Comparison of ENCODE assay signal across 18 mouse cellular contexts in genomic region chr6:7562524-7562923, GRCm38 (mm10). TPM values are rescaled to one million over a fixed set of nuclear protein-coding genes. Genes with fewer than 3 reads are reported as not detected.
DNase-seq lines count a peak whose midpoint lies in the region; ATAC-seq and TF ChIP-seq lines count a peak whose summit lies in the region.
"Had no signal": no experiment of that assay in that cellular context is flagged by ENCODE, and none has a peak within 500 bp of the region (broad histone marks: within the 10 kb centered on the region; RNA-seq: fewer than 3 reads in every experiment).

No protein-coding gene starts in this region.

- H3K9me3 ChIP-seq in midbrain, postnatal 0 days (ENCODE audit: low read length): no peaks in the 10 kb centered on the region
- no peaks in the 10 kb centered on the region for H3K9me3 ChIP-seq in midbrain, embryonic 10.5 days (replicated peaks)
- H3K9me3 ChIP-seq in embryonic facial prominence, embryonic 10.5 days: no peaks in the 10 kb centered on the region
- no peaks in the 10 kb centered on the region for H3K9me3 ChIP-seq in neural tube, embryonic 14.5 days (ENCODE audit: control insufficient read depth, low read length)
- H3K9me3 ChIP-seq: embryonic facial prominence, embryonic 13.5 days; heart, embryonic 10.5 days; midbrain, embryonic 12.5 days had no signal

- H3K27ac ChIP-seq in midbrain, postnatal 0 days (ENCODE audit: low read depth, low read length): no peak overlapping the region
- H3K27ac ChIP-seq in midbrain, embryonic 10.5 days (replicated peaks): no peak overlapping the region
- no peak overlapping the region for H3K27ac ChIP-seq in embryonic facial prominence, embryonic 10.5 days (replicated peaks)
- no peak overlapping the region for H3K27ac ChIP-seq in neural tube, embryonic 14.5 days (ENCODE audit: low read depth, low read length)
- H3K27ac ChIP-seq: embryonic facial prominence, embryonic 13.5 days; heart, embryonic 10.5 days; midbrain, embryonic 12.5 days had no signal

- intact Hi-C loops in heart, postnatal 36 days (cut with DNase I): no loop called here

- H3K27me3 ChIP-seq in midbrain, postnatal 0 days (ENCODE audit: insufficient read depth, low read length): no peaks in the 10 kb centered on the region
- peaks cover 7% of the 10 kb centered on the region; the same call in 1 of the 2 replicates for H3K27me3 ChIP-seq in midbrain, embryonic 10.5 days (ENCODE audit: low read depth, poor library complexity, severe bottlenecking)
- no peaks in the 10 kb centered on the region; the same call in 1 of the 2 replicates for H3K27me3 ChIP-seq in embryonic facial prominence, embryonic 10.5 days (replicated peaks; ENCODE audit: low read depth, poor library complexity, severe bottlenecking)
- no peaks in the 10 kb centered on the region for H3K27me3 ChIP-seq in neural tube, embryonic 14.5 days (ENCODE audit: control insufficient read depth, insufficient read depth, low read length)
- H3K27me3 ChIP-seq: embryonic facial prominence, embryonic 13.5 days; midbrain, embryonic 12.5 days had no signal

- TF ChIP-seq CTCF in midbrain, postnatal 0 days (IDR thresholded peaks at IDR 0.05): no peak

- H3K4me3 ChIP-seq in midbrain, postnatal 0 days (ENCODE audit: low read depth, low read length): no peak overlapping the region
- H3K4me3 ChIP-seq in midbrain, embryonic 10.5 days: no peak overlapping the region
- no peak overlapping the region for H3K4me3 ChIP-seq in embryonic facial prominence, embryonic 10.5 days
- no peak overlapping the region for H3K4me3 ChIP-seq in neural tube, embryonic 14.5 days (ENCODE audit: low read depth, low read length)
- H3K4me3 ChIP-seq: embryonic facial prominence, embryonic 13.5 days; heart, embryonic 10.5 days; midbrain, embryonic 12.5 days had no signal

- WGBS in midbrain, postnatal 0 days: 30% methylated on average over 6 of the region's 6 CpGs
- 73% methylated on average over 6 of the region's 6 CpGs for WGBS in midbrain, embryonic 10.5 days
- 42% methylated on average over 6 of the region's 6 CpGs for WGBS in embryonic facial prominence, embryonic 10.5 days
- WGBS in neural tube, embryonic 14.5 days: 53% methylated on average over 6 of the region's 6 CpGs

- H3K4me1 ChIP-seq in midbrain, postnatal 0 days (ENCODE audit: insufficient read depth, low read length): no peaks in the 10 kb centered on the region
- no peaks in the 10 kb centered on the region for H3K4me1 ChIP-seq in midbrain, embryonic 10.5 days
- H3K4me1 ChIP-seq in embryonic facial prominence, embryonic 10.5 days: peaks cover 11% of the 10 kb centered on the region
- H3K4me1 ChIP-seq in neural tube, embryonic 14.5 days (ENCODE audit: control insufficient read depth, insufficient read depth, low read length): no peaks in the 10 kb centered on the region
- H3K4me1 ChIP-seq: heart, embryonic 10.5 days had no signal

- no peak overlapping the region for H3K9ac ChIP-seq in midbrain, postnatal 0 days (replicated peaks; ENCODE audit: low read length, poor library complexity, severe bottlenecking)
- H3K9ac ChIP-seq in neural tube, embryonic 14.5 days (replicated peaks; ENCODE audit: low read depth, low read length): no peak overlapping the region
- H3K9ac ChIP-seq: embryonic facial prominence, embryonic 13.5 days; midbrain, embryonic 12.5 days had no signal

- DNase-seq in heart, postnatal 4 days: peak; percentile 25
- DNase-seq in heart, postnatal 36 days: no peak
- peak; percentile 48 for DNase-seq in midbrain, postnatal 0 days (ENCODE audit: low spot score)
- DNase-seq in midbrain, embryonic 10.5 days (ENCODE audit: low spot score): no peak
- peak; percentile 12 for DNase-seq in embryonic facial prominence, embryonic 10.5 days (ENCODE audit: low spot score)
- DNase-seq in Muller cell, postnatal 12 days (ENCODE audit: inconsistent ontology term): no peak
- DNase-seq: cerebellum, postnatal 14 days; layer of hippocampus, postnatal 36 days; lung, adult 18-20 months; lung, postnatal 4 days; right cerebral cortex, postnatal 4 days had no signal

- H3K36me3 ChIP-seq in midbrain, postnatal 0 days (ENCODE audit: insufficient read depth, low read length): no peaks in the 10 kb centered on the region
- no peaks in the 10 kb centered on the region for H3K36me3 ChIP-seq in midbrain, embryonic 10.5 days
- H3K36me3 ChIP-seq in embryonic facial prominence, embryonic 10.5 days (replicated peaks): no peaks in the 10 kb centered on the region
- no peaks in the 10 kb centered on the region for H3K36me3 ChIP-seq in neural tube, embryonic 14.5 days (ENCODE audit: control insufficient read depth, insufficient read depth, low read length)
- H3K36me3 ChIP-seq: embryonic facial prominence, embryonic 13.5 days; heart, embryonic 10.5 days; midbrain, embryonic 12.5 days had no signal

- H3K4me2 ChIP-seq in midbrain, postnatal 0 days (ENCODE audit: low read depth, low read length, poor library complexity, severe bottlenecking): no peak overlapping the region
- H3K4me2 ChIP-seq in neural tube, embryonic 14.5 days (ENCODE audit: low read depth, low read length): no peak overlapping the region
- H3K4me2 ChIP-seq: embryonic facial prominence, embryonic 13.5 days; midbrain, embryonic 12.5 days had no signal

- ATAC-seq in midbrain, postnatal 0 days (ENCODE audit: low FRiP score): no peak
- 0 out of 2 replicates have a peak, but pooled peaks have one; percentile 52 for ATAC-seq in neural tube, embryonic 14.5 days (ENCODE audit: low read depth)
- ATAC-seq: intestine, postnatal 0 days had no signal

RNA-seq across cellular contexts. Expression of gene Tac1, which starts 7.8 kb away (rescaled TPM):
- total RNA-seq in heart, postnatal 4 days (2021): not detected
- total RNA-seq in heart, postnatal 36 days (2021): not detected
- total RNA-seq in midbrain, postnatal 0 days (2014; rRNA removed): 79.9 and 87.9 TPM in 2 replicates
- 180 and 199 TPM in 2 replicates for polyA plus RNA-seq in midbrain, postnatal 0 days (2015; fragmentation: Nextera tagmentation; extraction: Ambion mirVana)
- 9.8 and 10.7 TPM in 2 replicates for polyA plus RNA-seq in midbrain, embryonic 10.5 days (2016; fragmentation: Nextera tagmentation; extraction: Ambion mirVana)
- 1.9 and 2.0 TPM in 2 replicates for polyA plus RNA-seq in embryonic facial prominence, embryonic 10.5 days (2016; fragmentation: Nextera tagmentation; extraction: Ambion mirVana)
- polyA plus RNA-seq in neural tube, embryonic 14.5 days (2014; fragmentation: Nextera tagmentation; extraction: Ambion mirVana): 242 and 302 TPM in 2 replicates
- total RNA-seq: gastrocnemius, postnatal 4 days; liver, adult 2 months had no signal
- polyA plus RNA-seq: heart, embryonic 10.5 days; liver, adult 2 months had no signal

Comparison
In these comparisons a context has a peak if more than half of its experiments do, and no peak if none do; other contexts are left out.
1. DNase-seq: peak in heart, postnatal 4 days (single experiment), midbrain, postnatal 0 days (single experiment) and embryonic facial prominence, embryonic 10.5 days (single experiment); none in heart, postnatal 36 days (0 of 2), midbrain, embryonic 10.5 days (single experiment) and Muller cell, postnatal 12 days (single experiment).
2. RNA of gene Tac1, which starts 7.8 kb away (polyA plus RNA-seq): 242 to 302 TPM in neural tube, embryonic 14.5 days and 180 to 199 TPM in midbrain, postnatal 0 days; 9.8 to 10.7 TPM in midbrain, embryonic 10.5 days and 1.9 to 2.0 TPM in embryonic facial prominence, embryonic 10.5 days; every median in the first group is over 10 times any median in the second.